Mouse (Mus musculus): ENCODE measurements around the gene Gm8082.
"Not testable (repeated sequence)": the region's sequence is repeated elsewhere in the genome, so short reads cannot be mapped to it uniquely, and the experiment has no call there.

- not testable (repeated sequence) for TF ChIP-seq CTCF (IDR thresholded peaks at IDR 0.05; ENCODE audit: low read depth, low read length); GATA1 (IDR thresholded peaks at IDR 0.05; ENCODE audit: borderline replicate concordance, low read length); POLR2AphosphoS5 (IDR thresholded peaks at IDR 0.05; ENCODE audit: insufficient replicate concordance, low read depth, low read length); TAL1 (conservative IDR thresholded peaks at IDR 0.05; ENCODE audit: low read depth, low read length)
Observed at GRCm38 (mm10) chr14:43015528-43015927, 22.1 kb upstream of the Gm8082 start, which contains the start of gene Gm10376.
